ENCODE assay signal across 20 mouse cellular contexts in the genomic region with DNA sequence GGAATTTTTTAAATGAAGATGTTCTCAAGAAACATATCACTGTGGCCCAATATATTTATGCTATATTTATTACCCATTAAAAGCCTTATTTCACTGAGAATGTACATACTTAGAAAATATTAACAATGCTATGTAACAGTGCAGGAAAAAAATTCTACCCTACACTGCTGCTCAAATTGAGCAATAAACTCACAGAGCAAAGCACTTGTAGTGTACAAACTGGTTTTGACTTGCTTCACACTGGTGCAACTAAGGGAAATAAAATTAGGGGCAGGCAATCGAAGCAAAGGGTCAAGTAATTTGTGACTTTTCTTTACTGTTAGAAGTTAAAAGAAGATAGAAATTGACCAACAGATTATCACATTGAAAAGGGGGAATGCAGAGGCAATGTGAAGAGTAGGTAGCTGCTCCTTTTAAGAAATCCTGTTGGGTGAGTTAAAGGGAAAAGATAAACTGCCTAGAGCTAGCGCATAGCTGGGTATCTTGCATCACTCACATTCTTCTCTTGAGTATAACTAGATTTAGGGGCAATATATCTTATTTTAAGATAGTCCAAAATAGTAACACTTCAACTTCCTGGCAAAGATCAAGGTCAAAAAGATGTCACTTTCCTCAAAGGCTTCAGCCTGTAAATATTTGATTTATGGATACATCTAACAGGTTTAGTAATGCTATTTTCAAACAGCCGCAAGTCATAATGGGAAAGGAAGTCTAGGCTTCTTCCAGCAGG.
DNase-seq lines count a peak whose midpoint lies in the region; ATAC-seq and TF ChIP-seq lines count a peak whose summit lies in the region.
"Had no signal": no experiment of that assay in that cellular context is flagged by ENCODE, and none has a peak within 500 bp of the region (broad histone marks: within the 10 kb centered on the region; RNA-seq: fewer than 3 reads in every experiment).

No protein-coding gene starts in this region.

- peak overlapping the region; percentile 13; the same call in 1 of the 2 replicates for H3K27ac ChIP-seq in gastrocnemius, adult 2 months
- peak overlapping the region; percentile 85 to 94 for H3K27ac ChIP-seq in heart, embryonic 14.5 days (replicated peaks in 1 of 2; ENCODE audit: control insufficient read depth in 1 of 2, insufficient read depth in 1 of 2, low read depth in 2 of 2, low read length in 2 of 2)
- peak overlapping the region; percentile 59; the same call in 1 of the 2 replicates for H3K27ac ChIP-seq in lung, embryonic 16.5 days (ENCODE audit: low read length)
- peak overlapping the region; percentile 81 for H3K27ac ChIP-seq in heart, embryonic 16.5 days (ENCODE audit: low read length)
- H3K27ac ChIP-seq in neural tube, embryonic 15.5 days (replicated peaks), result no peak overlapping the region
- H3K27ac ChIP-seq: hindbrain, embryonic 12.5 days; kidney, embryonic 15.5 days; limb, embryonic 15.5 days; liver, embryonic 15.5 days had no signal

- H3K4me3 ChIP-seq in gastrocnemius, adult 2 months, result no peak overlapping the region
- no peak overlapping the region for H3K4me3 ChIP-seq in heart, embryonic 14.5 days (ENCODE audit: control insufficient read depth in 1 of 2, insufficient read depth in 1 of 2, low read depth in 1 of 2, low read length in 2 of 2)
- no peak overlapping the region for H3K4me3 ChIP-seq in lung, embryonic 16.5 days (ENCODE audit: low read length)
- H3K4me3 ChIP-seq in heart, embryonic 16.5 days (ENCODE audit: low read length), result 0 out of 2 replicates have a peak overlapping the region, but pooled peaks have one; percentile 18
- no peak overlapping the region for H3K4me3 ChIP-seq in neural tube, embryonic 15.5 days (replicated peaks)
- H3K4me3 ChIP-seq: erythroblast, embryonic 14.5 days; hindbrain, embryonic 12.5 days; kidney, embryonic 15.5 days; limb, embryonic 15.5 days; liver, embryonic 15.5 days; myocyte had no signal

- no peaks in the 10 kb centered on the region for H3K9me3 ChIP-seq in heart, embryonic 14.5 days (ENCODE audit: control insufficient read depth, low read length)
- H3K9me3 ChIP-seq in lung, embryonic 16.5 days (ENCODE audit: control insufficient read depth, low read length), result no peaks in the 10 kb centered on the region
- H3K9me3 ChIP-seq in heart, embryonic 16.5 days (replicated peaks; ENCODE audit: control insufficient read depth, low read length), result no peaks in the 10 kb centered on the region
- no peaks in the 10 kb centered on the region for H3K9me3 ChIP-seq in neural tube, embryonic 15.5 days (replicated peaks)
- H3K9me3 ChIP-seq: hindbrain, embryonic 12.5 days; kidney, embryonic 15.5 days; limb, embryonic 15.5 days; liver, embryonic 15.5 days had no signal

- no peak for TF ChIP-seq CTCF in gastrocnemius, adult 2 months (IDR thresholded peaks at IDR 0.05)

- H3K36me3 ChIP-seq in heart, embryonic 14.5 days (ENCODE audit: control insufficient read depth, insufficient read depth, low read length), result peaks cover 5% of the 10 kb centered on the region; the same call in 1 of the 2 replicates
- no peaks in the 10 kb centered on the region for H3K36me3 ChIP-seq in lung, embryonic 16.5 days (ENCODE audit: control insufficient read depth, insufficient read depth, low read length)
- peaks cover 2% of the 10 kb centered on the region; the same call in 1 of the 2 replicates for H3K36me3 ChIP-seq in heart, embryonic 16.5 days (ENCODE audit: control insufficient read depth, insufficient read depth)
- no peaks in the 10 kb centered on the region for H3K36me3 ChIP-seq in neural tube, embryonic 15.5 days
- H3K36me3 ChIP-seq: hindbrain, embryonic 12.5 days; kidney, embryonic 15.5 days; limb, embryonic 15.5 days; liver, embryonic 15.5 days had no signal

- peak overlapping the region; percentile 27 for H3K4me2 ChIP-seq in heart, embryonic 14.5 days (ENCODE audit: low read length)
- no peak overlapping the region for H3K4me2 ChIP-seq in lung, embryonic 16.5 days (ENCODE audit: low read depth, low read length)
- peak overlapping the region; percentile 28; the same call in 1 of the 2 replicates for H3K4me2 ChIP-seq in heart, embryonic 16.5 days (ENCODE audit: low read depth, low read length)
- no peak overlapping the region for H3K4me2 ChIP-seq in neural tube, embryonic 15.5 days
- H3K4me2 ChIP-seq: hindbrain, embryonic 12.5 days; kidney, embryonic 15.5 days; limb, embryonic 15.5 days; liver, embryonic 15.5 days had no signal

- no peaks in the 10 kb centered on the region for H3K27me3 ChIP-seq in heart, embryonic 14.5 days (ENCODE audit: control insufficient read depth, insufficient read depth, low read length)
- no peaks in the 10 kb centered on the region for H3K27me3 ChIP-seq in lung, embryonic 16.5 days (ENCODE audit: control insufficient read depth, insufficient read depth, low read depth, low read length)
- no peaks in the 10 kb centered on the region for H3K27me3 ChIP-seq in heart, embryonic 16.5 days (ENCODE audit: control insufficient read depth, insufficient read depth, low read length)
- no peaks in the 10 kb centered on the region for H3K27me3 ChIP-seq in neural tube, embryonic 15.5 days (replicated peaks)
- H3K27me3 ChIP-seq: CH12.LX; hindbrain, embryonic 12.5 days; kidney, embryonic 15.5 days; limb, embryonic 15.5 days; liver, embryonic 15.5 days had no signal

- no peak overlapping the region for H3K9ac ChIP-seq in heart, embryonic 14.5 days (ENCODE audit: low read length)
- H3K9ac ChIP-seq in lung, embryonic 16.5 days (ENCODE audit: low read length), result no peak overlapping the region
- H3K9ac ChIP-seq in heart, embryonic 16.5 days (ENCODE audit: low read length), result no peak overlapping the region
- H3K9ac ChIP-seq in neural tube, embryonic 15.5 days (replicated peaks), result no peak overlapping the region
- H3K9ac ChIP-seq: hindbrain, embryonic 12.5 days; kidney, embryonic 15.5 days; limb, embryonic 15.5 days; liver, embryonic 15.5 days had no signal

- intact Hi-C loops in gastrocnemius, adult 2 months (cut with DNase I), result loop anchor here (5.0 kb wide), 1 partner anchor 42 kb away; no protein-coding TSS in a partner anchor

- ATAC-seq in heart, embryonic 14.5 days (ENCODE audit: insufficient number of reproducible peaks, insufficient read depth, low FRiP score, low read depth), result no peak
- peak; percentile 64 for ATAC-seq in lung, embryonic 16.5 days (ENCODE audit: low read depth)
- ATAC-seq in heart, embryonic 16.5 days (replicated peaks; ENCODE audit: extremely low read depth, insufficient read depth, low FRiP score), result no peak
- ATAC-seq in neural tube, embryonic 15.5 days (ENCODE audit: low FRiP score), result no peak
- ATAC-seq: forebrain, embryonic 14.5 days had no signal

- DNase-seq in gastrocnemius, adult 2 months, result no peak
- no peak for DNase-seq in gastrocnemius, adult 8-10 months (ENCODE audit: low spot score in 2 of 2)
- DNase-seq in heart, adult 18-20 months, result no peak
- DNase-seq in lung, adult 18-20 months, result no peak
- DNase-seq: cerebellum, adult 9-10 months; gastrocnemius, postnatal 25 days; midbrain, embryonic 14.5 days; thymus, postnatal 14 days had no signal

- WGBS in heart, embryonic 14.5 days, result 50% methylated on average over 3 of the region's 3 CpGs
- WGBS in lung, embryonic 16.5 days, result 46% methylated on average over 3 of the region's 3 CpGs
- WGBS in heart, embryonic 16.5 days, result 44% methylated on average over 3 of the region's 3 CpGs
- 84% methylated on average over 3 of the region's 3 CpGs for WGBS in neural tube, embryonic 15.5 days

- peaks cover 6 to 24% of the 10 kb centered on the region in 2 experiments for H3K4me1 ChIP-seq in heart, embryonic 14.5 days (ENCODE audit: control insufficient read depth in 2 of 2, insufficient read depth in 2 of 2, low read length in 2 of 2)
- H3K4me1 ChIP-seq in lung, embryonic 16.5 days (replicated peaks; ENCODE audit: control insufficient read depth, insufficient read depth, low read length), result peaks cover 16% of the 10 kb centered on the region
- peaks cover 34% of the 10 kb centered on the region for H3K4me1 ChIP-seq in heart, embryonic 16.5 days (ENCODE audit: control insufficient read depth, insufficient read depth, low read length)
- no peaks in the 10 kb centered on the region for H3K4me1 ChIP-seq in neural tube, embryonic 15.5 days
- H3K4me1 ChIP-seq: hindbrain, embryonic 12.5 days; liver, embryonic 15.5 days had no signal

Comparison
In these comparisons a context has a peak if more than half of its experiments do, and no peak if none do; other contexts are left out.
1. H3K4me2 ChIP-seq: peak in heart, embryonic 14.5 days (single experiment) and heart, embryonic 16.5 days (single experiment); none in lung, embryonic 16.5 days (single experiment) and neural tube, embryonic 15.5 days (single experiment).